Comparison of ENCODE assay signal across 16 mouse cellular contexts in the genomic region with DNA sequence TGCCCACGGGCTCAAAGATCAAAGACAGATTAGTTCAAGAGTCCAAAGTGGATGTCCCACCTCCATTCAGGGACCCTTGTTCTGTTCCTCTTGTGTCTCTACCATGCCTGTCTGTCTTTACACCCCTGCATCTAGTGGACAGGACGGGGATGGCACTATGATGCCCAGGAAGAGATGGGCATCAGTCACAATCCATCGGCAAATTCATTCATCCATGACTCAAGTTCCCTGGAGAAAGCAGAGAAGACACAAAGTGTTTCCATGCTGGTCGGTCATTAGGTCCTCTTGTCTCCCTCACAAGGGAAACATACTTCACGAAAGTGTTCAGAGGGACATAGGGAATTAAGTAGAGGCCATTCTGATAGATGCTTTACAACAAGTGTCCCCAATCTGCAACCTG.
"Had no signal": no experiment of that assay in that cellular context is flagged by ENCODE, and none has a peak within 500 bp of the region (broad histone marks: within the 10 kb centered on the region; RNA-seq: fewer than 3 reads in every experiment).

No protein-coding gene starts in this region.

- H3K27ac ChIP-seq: neural tube, embryonic 13.5 days; neural tube, embryonic 15.5 days; stomach, embryonic 15.5 days; stomach, postnatal 0 days had no signal

- H3K9me3 ChIP-seq: neural tube, embryonic 13.5 days; neural tube, embryonic 15.5 days; stomach, embryonic 15.5 days had no signal

- H3K4me3 ChIP-seq: neural tube, embryonic 13.5 days; neural tube, embryonic 15.5 days; stomach, embryonic 15.5 days had no signal

- H3K9ac ChIP-seq: neural tube, embryonic 13.5 days; neural tube, embryonic 15.5 days; stomach, embryonic 15.5 days had no signal

- H3K36me3 ChIP-seq: neural tube, embryonic 13.5 days; neural tube, embryonic 15.5 days; stomach, embryonic 15.5 days had no signal

- DNase-seq: retina, postnatal 1 day; right cerebral cortex, adult 18-20 months; right cerebral cortex, postnatal 14 days; right cerebral cortex, postnatal 25 days; right cerebral cortex, postnatal 4 days; spleen, adult 18-20 months; thymus, adult 18-20 months; thymus, adult 2 months; thymus, postnatal 14 days; thymus, postnatal 25 days; thymus, postnatal 36 days; thymus, postnatal 4 days had no signal

- H3K27me3 ChIP-seq: neural tube, embryonic 13.5 days; neural tube, embryonic 15.5 days; stomach, embryonic 15.5 days had no signal
